Mouse (Mus musculus): Measurements from ENCODE around the gene Gck.

DNA sequence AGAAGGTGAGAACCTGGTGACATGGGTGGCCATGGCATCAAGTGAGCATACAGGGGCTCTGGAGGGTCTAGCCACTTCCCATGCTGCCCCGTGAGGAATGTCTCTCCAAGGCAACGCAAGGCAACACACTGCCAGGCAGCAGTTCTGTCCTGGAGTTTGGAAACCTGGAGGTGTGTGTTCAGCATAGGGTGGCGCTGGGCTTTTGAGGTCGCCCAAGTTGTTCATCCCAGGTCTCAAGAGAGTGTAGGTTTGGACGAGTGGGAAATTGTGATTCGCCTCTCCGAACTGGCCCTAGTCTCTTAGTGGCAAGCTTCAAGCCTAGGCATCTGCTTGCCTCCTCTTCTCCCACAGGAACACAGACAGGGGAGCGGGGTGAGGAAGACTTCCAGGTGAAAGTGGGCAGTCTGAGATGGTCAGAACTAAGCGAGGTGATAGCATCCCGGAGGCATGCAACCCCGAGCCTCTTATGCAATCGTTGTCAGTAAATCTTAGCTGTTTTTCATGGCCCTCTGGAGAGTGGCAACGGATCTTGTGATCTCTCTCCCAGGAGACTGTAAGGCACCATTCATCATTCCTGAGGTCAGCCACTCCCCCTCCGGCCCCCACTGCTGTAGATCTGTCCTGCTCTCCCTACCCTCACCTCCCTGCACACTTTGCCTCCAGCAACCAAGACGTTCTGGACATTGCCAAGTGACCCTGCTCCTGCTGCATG is 87.3 kb downstream of the Gck start:
- no peak for TF ChIP-seq CTCF (IDR thresholded peaks at IDR 0.05; ENCODE audit: low read depth)
- TF ChIP-seq EP300 (IDR thresholded peaks at IDR 0.05; ENCODE audit: low read depth): no peak
